Mouse (Mus musculus): Measurements from ENCODE around the gene Golga7b. TPM values are rescaled to one million over a fixed set of nuclear protein-coding genes. Genes with fewer than 3 reads are reported as not detected.
A peak's percentile ranks its signal among the peaks of the same experiment; 100 is the strongest.

Gene Golga7b
- total and polyA plus RNA-seq, 3 experiments = 0.27 to 2.0 TPM; not detected in 1

DNA sequence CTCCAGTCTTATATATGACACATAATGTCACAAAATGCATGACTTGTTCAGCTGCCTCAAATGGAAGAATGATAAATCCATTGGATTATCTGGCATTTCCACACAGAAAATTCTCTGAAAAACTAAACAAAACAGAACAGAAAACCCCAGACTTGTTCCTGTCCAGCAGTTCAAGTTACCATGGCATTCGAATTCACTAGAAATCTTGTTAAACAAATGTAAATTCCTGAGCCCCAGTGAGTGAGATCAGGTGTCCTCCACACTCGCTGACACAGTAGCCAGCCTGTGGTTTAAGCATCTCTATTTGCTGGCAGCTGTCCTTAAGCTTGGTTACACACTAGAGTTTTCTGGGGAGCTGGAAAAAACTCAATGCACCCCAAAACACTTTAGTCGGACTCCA, 16.1 kb downstream of the Golga7b start:
- no peak overlapping the region for H3K4me3 ChIP-seq (ENCODE audit: control insufficient read depth in 1 of 2, insufficient read depth in 1 of 2, low read depth in 2 of 2, low read length in 2 of 2)
- no peak for DNase-seq (ENCODE audit: low read depth, low spot score)
- no peaks in the 10 kb centered on the region for H3K36me3 ChIP-seq (ENCODE audit: control insufficient read depth in 1 of 2, insufficient read depth in 2 of 2, low read length in 2 of 2)
- no peak overlapping the region for H3K9ac ChIP-seq (ENCODE audit: control insufficient read depth, low read depth, low read length, poor library complexity, severe bottlenecking)
- no peaks in the 10 kb centered on the region for H3K79me2 ChIP-seq (ENCODE audit: control insufficient read depth, insufficient read depth, low read length, poor library complexity)
- H3K27ac ChIP-seq (ENCODE audit: control insufficient read depth, low read depth, low read length) = no peak overlapping the region
- TF ChIP-seq MAX (IDR thresholded peaks at IDR 0.05; ENCODE audit: low read length) = no peak
- TF ChIP-seq MYB (IDR thresholded peaks at IDR 0.05; ENCODE audit: low read depth, low read length) = no peak
- no peak for TF ChIP-seq RAD21 (IDR thresholded peaks at IDR 0.05; ENCODE audit: low read depth, low read length)
- TF ChIP-seq CHD2 (IDR thresholded peaks at IDR 0.05; ENCODE audit: low read length) = no peak
- no peak for TF ChIP-seq ZNF384 (IDR thresholded peaks at IDR 0.05; ENCODE audit: low read depth, low read length)
- no peak for TF ChIP-seq ZMIZ1 (IDR thresholded peaks at IDR 0.05; ENCODE audit: low read depth, low read length)
- TF ChIP-seq EP300 (IDR thresholded peaks at IDR 0.05; ENCODE audit: low read depth in 1 of 2, low read length in 2 of 2) = no peak
- no peak for TF ChIP-seq POLR2AphosphoS2 (IDR thresholded peaks at IDR 0.05; ENCODE audit: low read length)
- TF ChIP-seq NRF1 (IDR thresholded peaks at IDR 0.05; ENCODE audit: insufficient read depth, low read depth, low read length, poor library complexity, severe bottlenecking) = no peak
- no peak for TF ChIP-seq USF2 (IDR thresholded peaks at IDR 0.05; ENCODE audit: borderline replicate concordance in 1 of 2, insufficient read depth in 1 of 2, low read depth in 1 of 2, low read length in 2 of 2)
- no peak for TF ChIP-seq CTCF (IDR thresholded peaks at IDR 0.05 in 2 of 3, conservative IDR thresholded peaks at IDR 0.05 in 1 of 3; ENCODE audit: control insufficient read depth in 1 of 3, insufficient read depth in 1 of 3, low read depth in 2 of 3, low read length in 3 of 3, poor library complexity in 1 of 3, severe bottlenecking in 1 of 3)
- no peak for TF ChIP-seq BHLHE40 (IDR thresholded peaks at IDR 0.05; ENCODE audit: borderline replicate concordance, low read depth, low read length)
- TF ChIP-seq MEF2A (IDR thresholded peaks at IDR 0.05; ENCODE audit: extremely low read depth, insufficient replicate concordance, low read depth, low read length, poor library complexity, severe bottlenecking) = no peak
- TF ChIP-seq MAFK (IDR thresholded peaks at IDR 0.05; ENCODE audit: borderline replicate concordance, low read depth, low read length) = no peak
- no peak for TF ChIP-seq MXI1 (IDR thresholded peaks at IDR 0.05; ENCODE audit: low read depth, low read length)
- TF ChIP-seq MYC (IDR thresholded peaks at IDR 0.05; ENCODE audit: low read depth, low read length) = no peak
- no peak for TF ChIP-seq POLR2AphosphoS5 (IDR thresholded peaks at IDR 0.05; ENCODE audit: borderline replicate concordance, low read depth, low read length)
- TF ChIP-seq SIN3A (IDR thresholded peaks at IDR 0.05; ENCODE audit: low read length) = no peak
- H3K9me3 ChIP-seq (replicated peaks; ENCODE audit: insufficient read depth, low read length) = no peaks in the 10 kb centered on the region
- H3K4me1 ChIP-seq (ENCODE audit: control insufficient read depth in 1 of 2, insufficient read depth in 2 of 2, low read length in 2 of 2) = no peaks in the 10 kb centered on the region
- H3K27me3 ChIP-seq (ENCODE audit: control insufficient read depth in 1 of 2, insufficient read depth in 2 of 2, low read length in 2 of 2) = 0 out of 4 replicates have a peak, but pooled peaks cover 2% of the 10 kb centered on the region in 2 experiments

GRCm38 (mm10) chr19:42268337-42268736, 21.0 kb downstream of the Golga7b start:
- Histone ChIP-seq H3K27ac (ENCODE audit: control insufficient read depth, low read depth, low read length) (no peak overlapping the region), H3K4me1 (ENCODE audit: control insufficient read depth in 1 of 2, insufficient read depth in 2 of 2, low read length in 2 of 2) (no peaks in the 10 kb centered on the region), H3K4me3 (ENCODE audit: control insufficient read depth in 1 of 2, insufficient read depth in 1 of 2, low read depth in 2 of 2, low read length in 2 of 2) (no peak overlapping the region), H3K79me2 (ENCODE audit: control insufficient read depth, insufficient read depth, low read length, poor library complexity) (no peaks in the 10 kb centered on the region), H3K27me3 (ENCODE audit: control insufficient read depth in 1 of 2, insufficient read depth in 2 of 2, low read length in 2 of 2) (peaks cover 0 to 2% of the 10 kb centered on the region in 2 experiments; a peak in 1 of 4 replicates), H3K36me3 (ENCODE audit: control insufficient read depth in 1 of 2, insufficient read depth in 2 of 2, low read length in 2 of 2) (no peaks in the 10 kb centered on the region), H3K9ac (ENCODE audit: control insufficient read depth, low read depth, low read length, poor library complexity, severe bottlenecking) (no peak overlapping the region), H3K9me3 (replicated peaks; ENCODE audit: insufficient read depth, low read length) (no peaks in the 10 kb centered on the region)
- DNase-seq (ENCODE audit: low read depth, low spot score) = no peak
- no peak for TF ChIP-seq MAX (IDR thresholded peaks at IDR 0.05; ENCODE audit: low read length)
- TF ChIP-seq ZNF384 (IDR thresholded peaks at IDR 0.05; ENCODE audit: low read depth, low read length) = no peak
- 0 out of 4 replicates have a peak, but pooled peaks of 1 of the 2 experiments have one; percentile 16 for TF ChIP-seq POLR2A (IDR thresholded peaks at IDR 0.05; ENCODE audit: control insufficient read depth in 1 of 2, insufficient read depth in 1 of 2, low read depth in 1 of 2, low read length in 2 of 2, poor library complexity in 1 of 2)
